Mouse (Mus musculus) layer of hippocampus, adult 2 months (tissue): ENCODE data around the gene Cog1. TPM values are rescaled to one million over a fixed set of nuclear protein-coding genes. Genes with fewer than 3 reads are reported as not detected.

ENCODE experiments used
- DNase-seq, 2 experiments: peaks; one replicate each; pipeline ENCODE4 v3.0.0; 2022; ENCODE audit warnings: low spot score in 2 of 2
- H3K27ac ChIP-seq: fragments of 200-600 bp; 2 replicates; pipeline ENCODE4 v1.8.1; 2022
- H3K4me3 ChIP-seq: fragments of 200-600 bp; 2 replicates; pipeline ENCODE4 v1.8.1; 2022; ENCODE audit warnings: mild to moderate bottlenecking
- CTCF ChIP-seq: fragments of 200-600 bp; conservative IDR thresholded peaks from 2 replicates; pipeline ENCODE4 v1.8.1; 2022; ENCODE audit warnings: antibody characterized with exemption, mild to moderate bottlenecking, moderate library complexity
- total RNA-seq, 2 experiments: library from RNA; stranded (reverse); gene quantifications; 2 replicates each; pipeline ENCODE4 v1.2.3; 2021

Cog1 gene
- total RNA-seq, 2 experiments from 2014 or later = 59.5 to 63.2 TPM

GRCm38 (mm10) chr11:113645181-113645580 lies 3.8 kb upstream of the Cog1 start:
- H3K27ac ChIP-seq = no peak overlapping the region
- TF ChIP-seq CTCF = peak; percentile 33; the same call in 1 of the 2 replicates

DNA sequence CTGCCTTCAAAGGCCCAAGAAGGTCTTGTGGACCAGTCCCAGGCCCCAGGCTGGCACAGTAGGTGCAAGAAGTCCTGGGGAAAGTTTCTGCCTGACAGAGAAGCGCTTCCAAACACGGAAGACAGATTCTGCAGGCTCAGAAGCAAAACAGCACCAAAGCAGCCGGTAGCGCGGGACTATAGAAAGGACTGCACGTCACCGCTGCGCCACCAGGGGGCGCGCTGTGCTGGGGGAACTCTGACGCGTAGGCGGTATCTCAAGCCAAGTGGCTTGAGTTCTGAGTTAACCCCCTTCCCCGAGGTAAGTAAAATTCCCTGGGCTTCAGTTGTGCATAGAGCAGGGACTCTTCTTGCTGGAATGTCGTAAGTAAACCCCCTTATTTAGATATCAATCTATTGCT lies 817 bp upstream of the Cog1 start:
- peak; percentile 78 to 91 for DNase-seq
- peak overlapping the region; percentile 100; the same call in 1 of the 2 replicates for H3K27ac ChIP-seq
- H3K4me3 ChIP-seq = no peak overlapping the region; the same call in 1 of the 2 replicates
- peak; percentile 100 for TF ChIP-seq CTCF

More at GRCm38 (mm10) chr11:113645181-113645580, 3.8 kb upstream of the Cog1 start:
- DNase-seq = no peak
- H3K4me3 ChIP-seq = no peak overlapping the region

DNA sequence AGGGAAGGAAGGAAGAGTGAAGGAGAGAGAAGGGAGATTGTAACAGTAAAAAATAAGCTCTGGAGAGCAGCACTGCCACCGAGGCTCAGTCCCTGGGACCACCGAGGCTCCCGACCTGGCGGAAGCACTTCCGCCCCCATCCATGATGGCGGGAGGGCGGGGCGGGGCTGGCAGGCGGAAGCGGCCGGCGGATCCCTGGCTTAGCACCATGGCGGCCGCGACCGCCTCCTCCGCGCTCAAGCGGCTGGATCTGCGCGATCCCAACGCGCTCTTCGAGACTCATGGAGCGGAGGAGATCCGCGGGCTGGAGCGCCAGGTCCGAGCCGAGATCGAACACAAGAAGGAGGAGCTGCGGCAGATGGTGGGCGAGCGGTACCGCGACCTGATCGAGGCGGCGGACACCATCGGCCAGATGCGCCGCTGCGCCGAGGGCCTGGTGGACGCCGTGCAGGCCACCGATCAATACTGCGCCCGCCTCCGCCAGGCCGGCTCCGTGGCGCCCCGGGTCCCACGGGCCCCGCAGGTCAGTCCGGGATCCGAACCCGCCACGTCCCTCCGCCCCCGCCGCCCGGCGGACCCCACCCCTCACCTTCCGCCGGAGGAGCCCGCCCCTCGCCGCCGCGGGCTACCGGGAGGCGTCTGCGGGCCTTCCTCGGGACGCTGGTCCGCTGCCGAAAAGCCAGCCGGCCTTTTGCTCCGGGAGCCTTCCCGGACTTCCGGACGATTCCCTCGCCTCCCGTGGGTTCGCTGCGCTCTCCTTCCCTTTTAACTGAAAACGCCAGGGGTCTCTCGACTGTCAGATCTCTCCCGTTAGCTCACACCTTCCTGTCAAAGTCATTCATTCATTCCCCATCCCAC lies 613 bp downstream of the Cog1 start, which contains the start of gene Slc39a11:
TSS of gene Slc39a11 (minus strand) at position 727 of the 858 bp plus-strand sequence.
- peak within 1 kb of the TSS; percentile 99 for H3K4me3 ChIP-seq
- TF ChIP-seq CTCF = peak; percentile 11; the same call in 1 of the 2 replicates
- peak in 1 of 2 experiments; percentile 61 for DNase-seq
- H3K27ac ChIP-seq = peak within 1 kb of the TSS; percentile 100

GRCm38 (mm10) chr11:113651206-113651906 lies 2.4 kb downstream of the Cog1 start:
- peak overlapping the region; percentile 100 for H3K27ac ChIP-seq
- H3K4me3 ChIP-seq = peak overlapping the region; percentile 99
- DNase-seq = peak in 1 of 2 experiments; percentile 37
- TF ChIP-seq CTCF = no peak

GRCm38 (mm10) chr11:113651907-113652273 lies 2.9 kb downstream of the Cog1 start:
- peak in 1 of 2 experiments; percentile 44 for DNase-seq
- H3K27ac ChIP-seq = peak overlapping the region; percentile 100
- no peak overlapping the region; the same call in 1 of the 2 replicates for H3K4me3 ChIP-seq
- peak; percentile 73 for TF ChIP-seq CTCF

DNA sequence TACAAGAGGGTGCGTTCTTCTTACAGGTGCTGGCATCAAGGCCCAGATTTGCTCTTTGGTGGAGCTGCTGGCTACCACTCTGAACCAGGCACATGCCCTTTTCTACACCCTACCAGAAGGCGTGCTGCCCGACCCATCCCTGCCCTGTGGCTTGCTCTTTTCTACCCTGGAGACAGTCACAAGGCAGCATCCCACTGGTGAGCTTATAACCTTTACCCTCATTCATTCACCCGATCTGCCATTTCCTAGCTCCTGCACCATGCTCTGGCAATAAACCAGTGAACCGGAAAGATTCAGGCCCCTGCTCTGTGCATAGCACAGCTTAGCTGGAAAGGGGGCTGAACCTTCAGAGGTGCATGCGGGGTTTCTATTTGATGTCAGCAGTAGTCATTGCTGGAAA lies 3.5 kb downstream of the Cog1 start:
- peak overlapping the region; percentile 100; the same call in 1 of the 2 replicates for H3K27ac ChIP-seq
- no peak overlapping the region for H3K4me3 ChIP-seq
- no peak for DNase-seq
- no peak for TF ChIP-seq CTCF

- Histone ChIP-seq H3K4me3 (no peak overlapping the region), H3K27ac (peak overlapping the region; percentile 39; the same call in 1 of the 2 replicates)
- no peak for TF ChIP-seq CTCF
- DNase-seq = no peak
Measured at GRCm38 (mm10) chr11:113654105-113654504, 5.1 kb downstream of the Cog1 start.

GRCm38 (mm10) chr11:113654561-113655270 lies 5.7 kb downstream of the Cog1 start:
- Histone ChIP-seq H3K4me3 (no peak overlapping the region), H3K27ac (peak overlapping the region; percentile 51; the same call in 1 of the 2 replicates)
- TF ChIP-seq CTCF = no peak
- peak; percentile 48 to 54 for DNase-seq

DNA sequence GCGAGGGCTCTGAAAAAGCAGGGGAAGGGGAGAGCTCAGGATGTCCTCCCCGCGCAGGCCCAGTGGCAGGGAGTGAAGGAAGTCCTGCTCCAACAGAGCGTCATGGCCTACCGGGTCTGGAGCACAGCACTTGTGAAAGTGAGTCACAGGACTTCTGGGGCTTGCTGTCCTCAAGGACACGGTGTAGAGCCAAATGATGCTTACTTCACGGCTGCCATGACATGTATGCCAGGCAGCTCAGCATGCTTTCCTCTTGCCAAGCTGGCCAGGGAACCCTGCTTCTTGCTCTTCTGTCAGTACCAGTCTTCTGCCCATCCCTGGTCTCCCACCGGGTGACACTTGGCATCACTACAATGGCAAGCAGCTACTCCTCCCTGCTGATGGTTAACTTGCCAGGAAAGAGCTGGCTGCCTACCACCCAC lies 7.6 kb downstream of the Cog1 start:
- no peak for DNase-seq

DNA sequence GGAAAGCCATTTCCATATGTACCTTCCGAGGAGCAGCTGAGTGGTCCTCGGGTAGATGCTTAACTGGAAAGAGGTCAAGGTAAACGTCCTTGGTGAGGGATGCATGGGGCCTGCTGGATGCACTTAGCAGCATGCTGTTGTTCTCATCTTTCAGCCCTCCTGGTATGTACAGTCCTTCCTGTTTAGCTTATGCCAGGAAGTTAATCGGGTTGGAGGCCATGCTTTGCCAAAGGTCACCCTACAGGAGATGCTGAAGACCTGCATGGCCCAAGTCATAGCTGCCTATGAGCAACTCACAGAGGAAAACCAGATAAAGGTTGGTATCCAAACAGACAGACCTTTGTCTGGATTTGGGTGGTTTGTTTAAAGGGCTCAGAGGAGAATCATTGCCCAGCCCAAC lies 8.3 kb downstream of the Cog1 start:
- TF ChIP-seq CTCF = no peak
- Histone ChIP-seq H3K4me3 (no peak overlapping the region), H3K27ac (peak overlapping the region; percentile 47; the same call in 1 of the 2 replicates)
- no peak for DNase-seq

More for the DNA sequence above, 7.6 kb downstream of the Cog1 start:
- Histone ChIP-seq H3K27ac (peak overlapping the region; percentile 47; the same call in 1 of the 2 replicates), H3K4me3 (no peak overlapping the region)
- TF ChIP-seq CTCF = no peak

DNA sequence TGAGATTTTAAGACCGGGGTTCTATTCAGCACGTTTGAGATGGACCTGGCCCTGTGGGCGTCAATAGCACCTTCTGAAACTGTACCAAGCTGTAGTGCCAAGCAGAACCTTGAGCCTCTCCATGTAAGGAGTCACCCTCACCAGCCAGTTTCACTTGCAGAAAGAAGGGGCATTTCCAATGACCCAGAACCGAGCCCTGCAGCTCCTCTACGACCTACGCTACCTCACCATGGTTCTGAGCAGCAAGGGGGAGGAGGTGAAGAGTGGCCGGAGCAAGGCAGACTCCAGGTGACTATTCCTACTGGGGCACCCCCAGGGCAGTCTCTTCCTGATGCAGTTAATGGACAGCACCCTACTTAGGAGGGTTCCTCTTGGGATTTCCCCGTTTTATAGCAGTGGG lies 9.3 kb downstream of the Cog1 start:
- H3K27ac ChIP-seq = no peak overlapping the region
- no peak for TF ChIP-seq CTCF
- DNase-seq = no peak
- no peak overlapping the region for H3K4me3 ChIP-seq

GRCm38 (mm10) chr11:113658763-113659162 lies 9.8 kb downstream of the Cog1 start:
- no peak for DNase-seq
- H3K4me3 ChIP-seq = no peak overlapping the region
- H3K27ac ChIP-seq = no peak overlapping the region
- no peak for TF ChIP-seq CTCF
